Mouse (Mus musculus): ENCODE results near the gene Cd4.

DNA sequence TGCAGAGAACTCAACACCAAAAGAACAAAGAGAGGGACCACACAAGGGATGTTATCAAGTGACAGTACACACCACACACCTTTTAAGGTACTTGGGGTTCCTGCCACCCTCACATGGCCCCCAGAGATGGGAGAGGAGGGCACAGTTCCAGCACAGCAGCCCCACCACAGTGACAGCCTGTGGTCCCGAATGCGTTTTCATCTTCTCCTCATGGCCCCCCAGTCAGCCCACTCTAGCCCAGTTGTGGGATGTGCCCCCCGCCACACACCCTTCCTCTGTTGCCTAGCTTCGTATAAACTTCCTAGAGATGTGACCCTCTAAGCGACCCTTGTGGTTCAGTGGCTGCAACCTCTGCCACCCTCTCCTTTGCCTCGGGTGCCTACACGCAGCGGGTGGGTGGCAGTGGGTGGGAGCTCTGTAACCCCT lies 2.1 kb downstream of the Cd4 start:
- TF ChIP-seq CTCF (IDR thresholded peaks at IDR 0.05; ENCODE audit: extremely low read depth, insufficient read length, insufficient replicate concordance, low read depth, low read length) (no peak), POLR2A (IDR thresholded peaks at IDR 0.05; ENCODE audit: low read depth, low read length) (no peak)

Measured in small intestine, adult 2 months (tissue).